Mouse (Mus musculus): ENCODE data around the gene Golga4. TPM values are rescaled to one million over a fixed set of nuclear protein-coding genes. Genes with fewer than 3 reads are reported as not detected.

Gene Golga4
- 152 TPM for polyA plus RNA-seq (2014; fragmentation: Illumina TruSeq; extraction: RNeasy Lipid Tissue Mini Kit (QIAGEN cat#74804); ENCODE audit: low read depth, low replicate concordance)

GRCm38 (mm10) chr9:118506020-118506403, at the start of gene Golga4:
Gene Golga4, plus strand, starts transcription at chr9:118506267.

GRCm38 (mm10) chr9:118477961-118478360, 28.1 kb upstream of the Golga4 start, which contains the start of gene Eomes:
Gene Eomes, plus strand, starts transcription at chr9:118478212.

GRCm38 (mm10) chr9:118606148-118606816, 100.2 kb downstream of the Golga4 start, which contains the start of gene Itga9:
Gene Itga9, plus strand, starts transcription at chr9:118606690.

Other genes with a start within 250 kb of the Golga4 start
- 0.53 TPM for gene Eomes, start 28.1 kb upstream of the Golga4 start, polyA plus RNA-seq (2014; fragmentation: Illumina TruSeq; extraction: RNeasy Lipid Tissue Mini Kit (QIAGEN cat#74804); ENCODE audit: low read depth, low replicate concordance)
- 1.2 TPM for gene Itga9, start 100.4 kb downstream of the Golga4 start, polyA plus RNA-seq (2014; fragmentation: Illumina TruSeq; extraction: RNeasy Lipid Tissue Mini Kit (QIAGEN cat#74804); ENCODE audit: low read depth, low replicate concordance)

Measured in testis, adult 10 weeks (tissue).